Mouse (Mus musculus) cerebellum, adult 9-10 months (tissue): ENCODE measurements around the gene Agbl5.
A peak's percentile ranks its signal among the peaks of the same experiment; 100 is the strongest.

Source experiments
- DNase-seq: peaks from one replicate; pipeline ENCODE4 v3.0.0; 2022

The Agbl5 gene

GRCm38 (mm10) chr5:30921256-30922033 lies 33.0 kb downstream of the Agbl5 start, which contains the start of gene Khk:
Khk (plus strand) TSS chr5:30921431.
- peak; percentile 94 for DNase-seq

GRCm38 (mm10) chr5:30922581-30923041 lies 34.1 kb downstream of the Agbl5 start:
- DNase-seq, result no peak

- DNase-seq, result no peak
These were observed 34.6 kb downstream of the Agbl5 start for GRCm38 (mm10) chr5:30923119-30923518.

DNA sequence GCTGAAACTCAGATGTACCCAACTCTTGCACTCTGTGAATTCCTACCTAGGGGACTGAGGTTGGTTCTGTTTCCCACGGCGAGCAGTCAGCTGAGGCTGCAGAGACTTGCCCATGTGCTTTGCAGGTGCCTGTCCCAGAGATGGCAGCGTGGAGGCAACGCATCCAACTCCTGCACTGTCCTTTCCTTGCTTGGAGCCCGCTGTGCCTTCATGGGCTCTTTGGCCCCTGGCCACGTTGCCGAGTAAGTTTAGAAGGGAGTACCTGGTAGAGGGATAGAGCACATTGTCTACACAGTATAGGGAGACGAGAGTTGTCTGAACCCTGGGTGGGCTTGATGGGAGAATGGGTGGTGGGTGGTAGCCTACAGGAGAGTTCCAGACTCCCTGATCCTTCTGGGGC lies 36.1 kb downstream of the Agbl5 start:
- peak; percentile 16 for DNase-seq

DNA sequence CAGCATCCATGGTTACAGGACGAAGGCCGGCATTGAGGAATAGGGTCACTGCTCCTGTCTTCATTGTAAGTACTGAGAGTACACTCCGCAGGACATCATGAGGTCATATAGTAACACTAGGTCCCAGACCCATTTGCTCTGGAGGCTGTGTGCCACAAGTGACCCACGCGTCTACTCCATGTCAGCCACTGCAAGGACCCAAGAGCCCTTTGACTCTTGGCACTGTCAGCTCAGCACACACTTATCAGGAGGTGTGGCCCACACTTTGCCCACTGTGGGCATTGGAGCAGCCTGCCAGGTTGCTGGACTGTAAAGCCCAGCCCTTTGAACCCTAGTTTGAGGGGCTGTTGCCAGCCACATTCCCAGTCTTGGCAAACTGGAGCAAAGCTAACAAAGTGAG lies 36.7 kb downstream of the Agbl5 start:
- DNase-seq, result peak; percentile 17

- DNase-seq, result peak; percentile 22
These were observed 37.6 kb downstream of the Agbl5 start for GRCm38 (mm10) chr5:30926073-30926472.

GRCm38 (mm10) chr5:30927945-30928529 lies 39.5 kb downstream of the Agbl5 start:
- DNase-seq, result peak; percentile 61

DNA sequence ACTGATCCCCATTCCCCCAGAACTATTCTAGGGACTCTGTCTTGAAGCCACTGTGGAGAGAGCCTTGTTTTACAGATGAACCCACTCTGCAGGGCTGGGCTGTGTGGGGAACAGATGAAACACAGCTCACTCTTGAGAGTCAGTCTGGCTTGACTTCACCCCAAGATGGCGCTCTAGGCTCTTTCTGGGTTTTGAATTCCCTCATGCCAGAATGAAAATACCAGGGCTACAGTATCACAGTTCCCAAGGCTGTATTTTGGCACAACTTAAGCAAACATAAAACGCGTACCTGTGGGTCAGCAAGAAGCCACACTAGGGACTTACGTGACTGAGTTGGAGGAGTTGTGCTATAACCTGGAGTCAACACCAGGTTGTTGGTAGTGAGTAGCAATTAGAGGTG lies 41.6 kb downstream of the Agbl5 start:
- DNase-seq, result peak; percentile 88

DNA sequence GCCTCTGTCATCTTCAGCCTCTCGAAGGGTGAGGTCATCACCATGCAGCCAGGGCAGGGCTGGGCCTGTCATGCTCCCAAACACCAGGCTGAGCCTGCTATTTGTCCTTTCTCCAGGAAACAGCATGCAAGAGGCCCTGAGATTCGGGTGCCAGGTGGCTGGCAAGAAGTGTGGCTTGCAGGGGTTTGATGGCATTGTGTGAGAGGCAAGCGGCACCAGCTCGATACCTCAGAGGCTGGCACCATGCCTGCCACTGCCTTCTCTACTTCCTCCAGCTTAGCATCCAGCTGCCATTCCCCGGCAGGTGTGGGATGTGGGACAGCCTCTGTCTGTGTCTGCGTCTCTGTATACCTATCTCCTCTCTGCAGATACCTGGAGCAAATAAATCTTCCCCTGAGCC lies 42.4 kb downstream of the Agbl5 start:
- DNase-seq, result peak; percentile 41

GRCm38 (mm10) chr5:30931378-30931777 lies 42.9 kb downstream of the Agbl5 start:
- DNase-seq, result no peak

- DNase-seq, result no peak
These were observed 45.2 kb downstream of the Agbl5 start for GRCm38 (mm10) chr5:30933705-30934104.

DNA sequence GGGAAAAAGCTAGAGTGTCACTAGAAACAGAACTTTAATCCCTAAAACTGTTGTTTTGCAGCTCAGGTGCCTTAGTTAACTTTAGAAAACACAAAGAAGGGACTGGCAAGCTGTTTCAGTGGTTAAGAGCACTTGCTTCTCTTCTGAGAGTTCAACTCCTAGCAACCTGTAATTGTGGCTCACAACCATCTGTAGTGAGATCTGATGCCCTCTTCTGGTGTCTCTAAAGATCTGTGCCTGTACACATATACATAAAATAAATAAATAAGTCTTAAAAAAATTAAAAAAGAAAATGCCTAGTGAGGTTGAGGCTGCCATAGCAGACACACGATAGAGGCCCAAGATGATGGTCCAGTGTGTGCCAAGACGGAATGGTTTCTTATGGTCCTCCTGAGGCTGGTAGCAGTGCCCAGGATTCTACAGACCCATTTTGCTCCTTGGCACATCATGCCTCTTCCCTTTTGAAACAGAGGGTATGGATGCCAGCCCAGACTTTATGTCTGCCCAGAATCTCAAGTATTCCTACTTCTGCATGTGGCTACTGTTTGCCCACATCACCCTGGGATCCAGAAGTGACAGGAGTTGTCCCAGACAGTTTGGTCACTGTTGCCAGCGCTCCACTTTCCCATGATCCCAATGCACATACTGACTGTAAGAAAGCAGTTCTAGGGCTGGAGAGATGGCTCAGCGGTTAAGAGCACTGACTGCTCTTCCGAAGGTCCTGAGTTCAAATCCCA lies 46.4 kb downstream of the Agbl5 start:
- DNase-seq, result no peak

GRCm38 (mm10) chr5:30943004-30943403 lies 54.5 kb downstream of the Agbl5 start:
- DNase-seq, result no peak

DNA sequence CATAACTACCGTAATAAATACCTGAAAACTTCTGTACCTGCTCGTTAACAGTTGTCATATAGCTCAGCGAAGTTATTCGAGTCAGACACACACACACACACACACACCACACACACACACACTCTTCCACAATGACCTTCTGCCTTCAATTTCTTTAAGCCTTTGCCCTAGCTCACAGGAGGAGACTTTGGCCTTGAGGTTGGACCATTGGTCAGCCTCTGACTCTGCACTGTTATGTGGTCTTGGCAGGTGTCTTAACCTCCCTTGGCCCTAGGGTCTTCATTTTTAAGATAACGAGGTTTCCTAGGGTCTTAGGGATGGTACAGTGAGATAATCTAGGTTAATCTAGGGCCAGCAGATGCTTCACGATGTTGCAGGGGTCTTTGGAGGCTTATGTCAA lies 55.9 kb downstream of the Agbl5 start:
- peak; percentile 12 for DNase-seq

DNA sequence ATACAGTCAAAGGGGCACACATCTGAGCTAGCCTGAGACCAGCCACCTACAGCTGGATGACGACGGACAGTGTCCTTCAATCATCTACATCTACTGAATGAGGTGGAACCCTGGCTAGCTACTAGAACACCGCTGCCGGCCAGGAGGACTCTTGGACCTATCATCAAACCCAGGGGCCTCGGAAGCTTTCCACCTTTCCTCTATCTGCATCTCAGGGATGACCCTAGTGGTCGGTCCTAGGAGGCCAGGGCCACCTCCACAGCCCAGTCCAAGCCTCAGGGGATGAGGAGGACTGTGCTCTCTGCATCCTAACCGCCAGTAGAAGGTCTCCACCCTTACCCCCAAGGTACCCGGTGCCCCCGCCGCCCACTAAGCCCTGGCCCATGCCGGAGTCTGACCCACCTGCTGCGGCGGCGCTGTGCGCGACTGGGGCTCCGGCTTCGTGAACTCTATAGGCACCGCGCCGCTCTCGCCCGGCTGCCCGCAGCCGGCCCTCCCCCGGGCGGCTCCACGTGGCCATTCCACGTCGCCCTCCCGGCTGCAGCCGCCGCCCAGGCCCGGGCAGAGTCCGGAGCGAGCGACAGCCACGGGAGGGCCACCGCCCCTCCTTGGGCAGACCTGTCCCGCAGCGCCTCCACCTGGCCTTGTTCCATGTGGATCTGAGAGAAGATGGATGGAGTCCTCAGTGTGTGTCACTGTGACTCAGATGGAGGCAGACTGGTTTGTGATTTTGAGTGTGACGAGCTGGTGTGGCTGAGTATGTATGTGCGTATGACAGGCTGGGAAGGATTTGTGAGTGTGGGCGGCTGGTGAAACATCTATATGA lies 56.7 kb downstream of the Agbl5 start, which contains the start of gene Cgref1:
Cgref1 (minus strand) TSS at position 636 of the 826 bp plus-strand sequence.
- peak; percentile 80 for DNase-seq

- DNase-seq, result no peak
These were observed 60.1 kb downstream of the Agbl5 start for GRCm38 (mm10) chr5:30948620-30949019.

DNA sequence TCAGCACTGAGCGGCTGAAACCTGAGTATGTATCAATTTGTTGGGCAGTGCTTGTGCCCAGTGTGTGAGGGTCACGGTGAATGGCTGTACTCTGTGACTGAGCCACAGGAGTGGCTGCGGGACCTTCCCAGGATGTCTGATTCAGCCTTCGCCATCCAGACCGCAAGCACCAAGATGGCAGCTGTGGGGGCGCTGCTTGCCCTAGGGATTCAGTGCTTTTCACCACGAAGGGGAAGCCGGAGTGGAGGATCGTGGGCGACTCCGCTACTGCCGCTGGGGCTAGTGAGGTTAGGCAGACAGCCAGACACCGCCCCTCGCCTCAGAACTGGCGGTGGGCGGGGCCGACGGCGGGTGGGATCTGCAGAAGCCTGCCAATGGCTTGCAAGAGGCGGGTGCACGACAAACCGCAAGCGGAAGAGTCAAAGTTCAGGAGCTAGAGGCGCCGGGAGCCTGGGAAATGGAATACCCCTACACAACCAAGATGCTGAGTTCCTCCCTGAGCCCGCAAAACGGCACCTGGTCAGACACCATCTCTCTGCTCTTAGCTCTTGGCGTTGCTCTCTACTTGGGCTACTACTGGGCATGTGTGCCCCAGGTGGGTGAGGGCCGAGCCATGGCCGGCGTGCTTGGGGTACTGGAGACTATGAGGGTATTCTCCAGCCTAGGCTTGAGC lies 61.3 kb downstream of the Agbl5 start:
- DNase-seq, result peak; percentile 84

DNA sequence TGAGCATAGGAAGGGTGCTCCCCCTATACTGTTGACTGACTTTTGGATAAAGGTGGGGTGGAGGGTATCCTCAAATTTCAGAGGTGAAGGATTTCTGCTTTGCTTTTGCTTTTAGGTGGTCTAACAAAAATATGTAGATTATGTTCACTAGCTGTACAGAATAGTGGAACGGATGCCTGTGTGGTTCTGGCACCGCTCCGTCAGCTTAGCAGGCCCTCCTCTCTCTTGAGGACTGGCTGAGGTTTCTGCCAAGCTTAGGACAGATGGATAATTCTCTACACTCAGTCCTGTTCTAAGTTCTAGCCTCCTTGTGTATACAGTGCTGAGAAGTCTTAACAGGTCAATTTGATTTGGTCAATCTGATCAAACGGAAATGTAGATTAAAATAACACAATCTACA lies 62.0 kb downstream of the Agbl5 start:
- peak; percentile 64 for DNase-seq

DNA sequence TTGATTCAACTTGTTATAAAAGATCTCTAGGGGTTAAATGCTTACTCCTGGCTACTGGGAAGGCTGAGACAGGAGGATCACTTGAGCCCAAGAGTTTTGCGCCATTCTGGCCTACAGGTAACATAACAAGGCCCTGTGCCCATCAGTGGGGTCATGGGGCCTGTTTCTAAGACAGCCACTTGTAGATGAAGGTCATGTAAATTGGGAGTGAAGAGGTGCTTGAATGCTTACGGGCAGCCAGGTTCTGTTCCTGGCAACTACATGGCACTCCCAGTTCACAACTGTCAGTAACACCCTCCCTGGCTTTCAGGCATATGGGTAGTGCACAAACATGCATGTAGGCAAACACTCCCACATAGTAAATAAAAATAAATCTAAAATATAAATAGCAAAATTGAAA lies 62.4 kb downstream of the Agbl5 start:
- peak; percentile 40 for DNase-seq

DNA sequence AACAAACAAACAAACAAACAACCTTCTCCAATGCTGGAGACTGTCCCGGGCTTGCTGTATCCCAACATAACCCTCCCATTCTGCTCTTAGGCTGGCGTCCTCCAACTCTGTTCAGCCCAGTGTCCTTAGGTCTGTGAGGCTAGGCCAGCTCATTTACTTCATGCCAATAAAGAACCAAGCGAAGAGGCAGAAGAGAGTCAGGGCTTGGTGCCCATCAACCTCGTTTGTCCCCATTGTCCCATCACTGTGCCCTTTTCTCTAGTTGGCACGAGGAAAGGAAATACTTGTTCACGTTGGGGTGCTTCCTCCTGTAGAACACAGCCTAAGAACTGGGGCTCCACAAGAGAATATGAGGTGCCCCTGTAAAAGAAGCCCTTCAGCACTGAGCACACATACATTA lies 63.2 kb downstream of the Agbl5 start:
- DNase-seq, result no peak

DNA sequence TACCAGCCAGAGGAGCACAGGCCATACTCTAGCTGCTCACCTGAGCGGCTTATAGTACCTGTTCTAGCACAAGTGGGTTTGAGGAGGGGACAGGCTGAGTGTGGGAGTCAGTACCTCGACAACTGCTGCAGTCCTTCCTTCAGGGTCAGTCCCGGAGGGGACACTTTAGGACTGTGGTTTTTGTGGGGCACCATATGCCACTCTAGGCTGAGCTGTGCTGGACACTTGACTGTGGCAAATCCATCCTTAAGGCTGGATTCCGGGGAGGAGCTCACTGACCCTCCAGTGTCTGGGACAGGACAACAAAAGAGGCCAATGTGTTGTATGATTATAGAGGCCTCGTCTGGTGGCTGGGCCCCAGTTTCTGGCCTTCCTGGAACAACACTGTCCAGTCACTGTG lies 64.1 kb downstream of the Agbl5 start:
- peak; percentile 19 for DNase-seq

DNA sequence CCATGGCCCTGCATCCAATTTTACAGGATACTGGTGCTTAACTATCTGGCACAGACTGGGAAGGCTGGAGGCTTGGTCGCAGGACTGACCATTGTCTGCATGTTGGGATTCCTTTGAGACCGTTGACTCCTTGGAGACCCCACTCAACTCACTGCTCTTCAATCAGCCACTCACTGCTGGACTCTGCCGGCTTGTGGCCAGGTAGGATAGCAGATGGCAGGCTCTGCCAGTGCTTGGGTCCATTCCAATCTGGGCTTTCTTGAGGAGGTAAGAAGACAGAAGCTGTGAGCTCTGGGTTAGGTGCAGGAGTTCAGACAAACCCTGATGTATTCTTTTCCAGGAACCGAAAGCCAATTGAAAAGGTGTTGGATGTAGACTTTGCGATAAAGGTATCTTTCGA lies 65.6 kb downstream of the Agbl5 start:
- peak; percentile 76 for DNase-seq
